Mouse (Mus musculus) layer of hippocampus, postnatal 14 days (tissue): ENCODE results near the gene Cenpw. TPM values are rescaled to one million over a fixed set of nuclear protein-coding genes. Genes with fewer than 3 reads are reported as not detected.

ENCODE experiments used
- DNase-seq, 2 experiments: peaks; one replicate each; pipeline ENCODE4 v3.0.0; 2021 to 2022; ENCODE audit warnings: low spot score in 2 of 2, mixed read lengths in 1 of 2
- long read RNA-seq, 2 experiments: library from polyadenylated mRNA; stranded (forward); transcript quantifications; one replicate each; pipeline ENCODE4 v2.0.0; 2021
- total RNA-seq, 2 experiments: library from RNA; stranded (reverse); gene quantifications; 2 replicates each; pipeline ENCODE4 v1.2.3; 2021

Gene Cenpw
- 1 to 10 TPM; 1.4 to 3.6 TPM for total RNA-seq
- long read RNA-seq, experiment 1, transcript Cenpw-201 (3 exons, 1,532 nt) = major isoform, 6 of 7 reads
- long read RNA-seq, experiment 1, partial matches to known transcripts = 0 of 7 reads
- long read RNA-seq, experiment 1, other reads (novel, unspliced or antisense) = 1 of 7 reads
- long read RNA-seq, experiment 2, transcript Cenpw-201 (3 exons, 1,532 nt) = major isoform, 14 of 15 reads
- long read RNA-seq, experiment 2, partial matches to known transcripts = 0 of 15 reads
- long read RNA-seq, experiment 2, other reads (novel, unspliced or antisense) = 1 of 15 reads

DNA sequence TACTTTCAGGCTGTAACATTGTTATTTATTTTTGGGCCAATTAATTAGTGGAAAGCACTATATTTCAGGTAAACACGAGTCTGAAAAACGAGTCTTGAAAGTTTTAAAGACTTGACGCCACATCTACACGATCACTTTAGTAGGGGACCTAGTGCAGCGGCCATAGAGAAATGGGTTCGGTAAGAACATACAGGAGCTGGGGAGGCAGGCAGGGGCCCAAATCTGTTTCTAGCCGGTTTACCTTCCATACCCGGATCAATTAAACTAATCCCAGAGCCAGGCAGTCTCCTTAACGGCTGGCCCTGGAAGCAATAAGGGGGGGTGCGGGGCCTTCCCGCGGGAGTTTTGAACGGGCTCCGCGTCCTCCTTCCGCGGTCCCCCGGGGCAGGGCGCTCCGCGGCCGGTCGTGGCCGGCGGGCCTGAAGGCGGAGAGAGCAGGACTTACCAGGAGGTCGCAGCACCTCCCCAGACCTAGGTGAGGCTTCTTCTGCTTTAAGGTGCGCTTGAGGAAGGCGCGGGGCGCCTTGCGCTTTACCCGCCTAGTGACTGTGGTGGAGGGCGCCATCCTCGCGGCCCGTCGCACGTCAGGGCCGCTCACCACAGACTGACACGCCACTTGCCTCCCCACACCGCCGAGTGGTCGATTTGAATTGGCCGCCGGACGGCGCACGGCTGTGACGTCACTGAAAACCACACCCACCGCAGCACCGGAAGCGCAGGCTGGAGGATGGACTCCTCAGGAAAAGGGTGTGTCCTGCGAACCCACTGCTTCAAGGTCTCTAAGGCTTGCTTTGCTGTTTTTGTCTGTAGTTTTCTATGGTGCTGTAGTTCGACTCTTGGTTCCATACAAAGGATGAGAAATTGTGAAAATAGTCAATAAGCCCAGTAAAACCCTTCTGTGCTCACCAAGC, at the start of gene Cenpw:
Cenpw (minus strand) TSS at position 645 of the 911 bp plus-strand sequence.
- DNase-seq = peak; percentile 82 to 87

DNA sequence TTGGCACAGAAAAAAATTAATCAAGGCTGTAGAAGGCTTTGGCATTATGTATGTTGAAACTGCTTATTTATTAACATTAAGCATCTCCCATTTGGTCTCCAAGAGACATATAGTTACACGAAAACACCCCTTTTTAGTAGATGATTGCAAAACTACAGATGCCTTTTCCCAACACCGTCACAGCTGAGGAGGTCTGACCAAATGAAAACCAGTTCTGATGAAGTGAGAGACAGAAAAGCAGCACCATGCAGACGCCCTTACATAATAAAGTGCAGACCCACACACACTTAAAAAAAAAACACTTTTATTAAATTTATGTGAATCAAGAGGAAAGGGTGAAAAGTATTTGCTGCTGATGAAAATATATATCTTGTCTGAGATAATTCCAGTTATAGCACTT, 49.3 kb upstream of the Cenpw start:
- no peak for DNase-seq

DNA sequence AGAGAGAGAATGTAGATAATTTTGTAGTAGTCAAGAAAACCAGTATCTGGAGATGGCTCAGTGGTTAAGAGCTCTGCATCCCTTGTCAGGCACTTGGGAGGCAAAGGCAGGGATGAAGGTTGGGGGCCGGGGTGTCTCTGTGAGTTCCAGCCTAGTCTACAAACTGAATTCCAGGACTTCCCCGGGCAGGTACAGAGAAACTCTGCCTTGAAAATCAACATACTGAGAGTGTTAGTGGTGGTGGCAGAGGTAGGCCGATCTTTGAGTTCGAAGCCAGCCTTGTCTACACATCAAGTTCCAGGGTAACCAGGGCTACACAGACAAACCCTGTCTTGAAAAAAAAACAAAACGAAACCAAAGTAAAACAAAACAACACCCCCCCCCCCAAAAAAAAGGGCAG, 859 bp downstream of the Cenpw start:
- DNase-seq = no peak

DNA sequence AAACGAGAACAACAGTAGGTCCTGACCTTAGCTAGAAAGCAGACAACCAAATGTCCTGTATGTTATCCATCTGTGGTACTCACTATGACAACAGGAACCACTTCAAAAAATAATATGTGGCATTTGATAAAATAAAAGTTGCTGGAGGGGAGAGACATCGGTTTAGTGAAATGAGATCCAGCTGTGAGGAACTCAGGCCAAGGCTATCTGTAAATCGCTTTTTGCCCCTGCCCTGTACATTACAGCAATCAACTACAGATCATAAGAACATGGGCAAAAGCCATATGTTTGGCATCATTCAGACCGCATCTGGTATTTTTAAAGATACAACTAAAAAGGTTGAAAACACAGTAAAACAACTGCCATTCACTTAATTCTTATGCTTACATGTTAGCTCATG, 32.7 kb downstream of the Cenpw start:
- no peak for DNase-seq
